Mouse (Mus musculus) intestine, embryonic 14.5 days (tissue): ENCODE measurements around the gene Trappc3l. TPM values are rescaled to one million over a fixed set of nuclear protein-coding genes. Genes with fewer than 3 reads are reported as not detected.

Experiments used
- ATAC-seq: fragments of 200-750 bp; cut with Nextera tagmentation; replicated peaks from 2 replicates; pipeline ENCODE4 v1.8.0; 2017; ENCODE audit warnings: low read depth, moderate number of reproducible peaks, moderate TSS enrichment, moderate library complexity; ENCODE audit not compliant: low FRiP score, low TSS enrichment
- DNase-seq: peaks from one replicate; pipeline ENCODE4 v3.0.0-alpha.2; 2018; ENCODE audit warnings: low spot score
- H3K27ac ChIP-seq: fragments of 300-500 bp; sonication (generic); 2 replicates; pipeline ENCODE4 v1.5.1; 2014; ENCODE audit warnings: low read depth, mild to moderate bottlenecking, control low read depth
- H3K27me3 ChIP-seq: fragments of 300-500 bp; sonication (generic); replicated peaks from 2 replicates; pipeline ENCODE4 v1.6.1; 2014; ENCODE audit warnings: low read length, control low read depth; ENCODE audit not compliant: control insufficient read depth, insufficient read depth
- H3K36me3 ChIP-seq: fragments of 300-500 bp; sonication (generic); 2 replicates; pipeline ENCODE4 v1.6.1; 2014; ENCODE audit warnings: low read length, control low read depth; ENCODE audit not compliant: control insufficient read depth, insufficient read depth
- H3K4me1 ChIP-seq: fragments of 300-500 bp; sonication (generic); replicated peaks from 2 replicates; pipeline ENCODE4 v1.6.1; 2014; ENCODE audit warnings: low read length, control low read depth, mixed read lengths; ENCODE audit not compliant: control insufficient read depth, insufficient read depth
- H3K4me2 ChIP-seq: fragments of 300-500 bp; sonication (generic); 2 replicates; pipeline ENCODE4 v1.6.1; 2014; ENCODE audit warnings: low read length
- H3K4me3 ChIP-seq: fragments of 300-500 bp; sonication (generic); 2 replicates; pipeline ENCODE4 v1.5.1; 2014; ENCODE audit warnings: low read depth, low read length, control low read depth, mixed read lengths
- H3K9ac ChIP-seq: fragments of 300-500 bp; sonication (generic); 2 replicates; pipeline ENCODE4 v1.6.1; 2014; ENCODE audit warnings: mild to moderate bottlenecking, low read length
- H3K9me3 ChIP-seq: fragments of 300-500 bp; sonication (generic); 2 replicates; pipeline ENCODE4 v1.6.1; 2016; ENCODE audit warnings: low read length, control low read depth; ENCODE audit not compliant: control insufficient read depth
- WGBS: fragments of 180-500 bp; shearing (Covaris S2); extraction: QIAGEN DNeasy Blood & Tissue Kit; methylation state at CpG from one replicate; pipeline ENCODE4 v1.1.7; 2014; 5-methylcytosine and 5-hydroxymethylcytosine counted together
- polyA plus RNA-seq: library from polyadenylated mRNA; unstranded; fragments of >200 nt; fragmentation: Nextera tagmentation; extraction: Ambion mirVana; gene quantifications from 2 replicates; pipeline ENCODE4 v1.2.1, GENCODE M21; 2014

Trappc3l gene
- polyA plus RNA-seq, 1 experiment from 2014 or later = not detected

DNA sequence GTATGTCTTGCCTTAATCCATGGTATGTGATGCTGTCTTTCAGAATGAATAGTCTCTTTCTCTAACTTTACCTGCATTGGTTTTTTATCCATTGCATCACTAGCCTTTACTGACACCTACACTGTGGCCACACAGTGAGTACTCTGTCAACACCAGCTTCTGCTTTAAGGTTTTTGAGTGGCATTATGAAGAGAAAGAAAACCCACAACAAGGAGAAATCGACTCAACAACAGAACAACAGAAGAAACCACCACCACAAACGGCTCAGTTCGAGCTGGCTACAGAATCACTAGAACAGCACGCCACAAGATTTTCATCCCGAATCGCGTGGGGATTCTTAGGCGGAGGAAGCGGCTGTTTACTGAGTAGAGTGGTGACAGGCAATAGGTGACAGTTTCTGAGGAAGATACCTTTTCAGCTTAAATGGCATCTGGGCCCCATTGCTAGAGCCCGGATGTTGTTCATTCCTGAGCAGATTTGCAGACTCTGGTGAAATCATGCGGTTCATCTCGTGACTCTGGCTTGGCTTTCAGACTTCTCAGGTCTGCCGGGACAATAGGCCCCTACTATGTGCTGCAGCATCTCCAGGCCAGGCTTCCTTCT is 73.6 kb downstream of the Trappc3l start:
- DNase-seq (no peak), ATAC-seq (no peak)
- 83% methylated on average over 13 of the region's 13 CpGs for WGBS
- Histone ChIP-seq H3K9me3 (no peaks in the 10 kb centered on the region), H3K9ac (no peak overlapping the region), H3K4me1 (no peaks in the 10 kb centered on the region), H3K4me2 (no peak overlapping the region), H3K4me3 (no peak overlapping the region), H3K36me3 (no peaks in the 10 kb centered on the region), H3K27ac (no peak overlapping the region), H3K27me3 (no peaks in the 10 kb centered on the region)

DNA sequence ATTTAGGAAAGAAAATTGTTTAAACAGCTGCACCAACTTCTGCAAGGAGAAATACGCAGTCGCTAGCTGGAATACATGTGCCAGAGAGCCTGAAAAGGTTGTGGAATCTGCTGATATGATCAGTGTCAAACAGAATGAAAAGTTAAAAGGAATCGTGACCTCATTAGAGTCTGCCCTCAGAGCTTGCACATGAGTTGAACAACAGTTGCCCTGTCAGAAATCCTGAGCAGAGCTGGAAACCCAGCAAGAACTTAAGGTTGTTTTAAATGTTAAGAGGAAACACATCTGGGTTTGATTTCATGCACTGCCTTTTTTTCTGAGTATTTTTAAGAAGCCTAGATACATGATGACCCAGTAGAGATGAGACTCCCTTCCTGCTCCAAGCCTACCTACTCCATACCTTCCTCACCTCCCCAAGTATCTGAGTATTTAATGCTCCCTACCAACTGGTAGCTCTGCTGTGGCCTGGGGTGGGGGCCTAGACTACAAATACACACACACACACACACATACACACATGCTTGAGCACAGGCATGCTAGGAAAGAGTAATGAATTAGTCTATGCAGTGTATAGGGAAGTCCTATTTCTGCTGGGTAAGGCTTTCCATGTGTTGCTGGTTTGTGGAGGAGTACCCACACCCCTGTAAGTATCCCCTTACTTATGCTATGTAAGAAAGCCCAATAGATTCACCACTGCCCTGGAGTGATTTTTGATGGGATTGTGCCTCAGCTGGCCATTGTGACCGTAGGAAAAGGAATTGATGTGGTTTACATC is 74.8 kb downstream of the Trappc3l start:
- no peak for DNase-seq
- no peak for ATAC-seq
- no peaks in the 10 kb centered on the region for H3K4me1 ChIP-seq
- H3K9me3 ChIP-seq = no peaks in the 10 kb centered on the region
- H3K4me2 ChIP-seq = no peak overlapping the region
- H3K27me3 ChIP-seq = no peaks in the 10 kb centered on the region
- no peak overlapping the region for H3K9ac ChIP-seq
- H3K4me3 ChIP-seq = no peak overlapping the region
- no peak overlapping the region for H3K27ac ChIP-seq
- 68% methylated on average over 4 of the region's 4 CpGs for WGBS
- no peaks in the 10 kb centered on the region for H3K36me3 ChIP-seq

DNA sequence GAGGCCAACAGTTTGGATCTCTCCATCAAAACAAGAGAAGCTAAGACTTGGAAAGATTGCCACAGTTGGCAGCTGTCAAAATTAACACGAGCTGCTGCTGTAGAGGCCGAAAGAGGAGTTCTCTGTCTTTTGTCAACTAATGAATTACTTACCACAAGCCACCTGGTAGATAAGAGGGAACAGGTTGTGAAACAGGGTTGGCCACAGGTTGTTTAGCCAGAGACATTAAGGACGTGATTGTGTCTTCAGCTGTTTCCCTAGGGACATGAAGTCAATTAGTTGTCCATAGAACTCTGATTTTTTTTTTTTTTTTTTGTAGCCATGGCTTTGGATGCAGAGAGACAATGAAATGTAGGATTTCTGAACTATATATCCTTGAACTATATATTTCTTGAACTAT is 79.7 kb downstream of the Trappc3l start:
- Histone ChIP-seq H3K4me1 (no peaks in the 10 kb centered on the region), H3K27ac (no peak overlapping the region), H3K27me3 (no peaks in the 10 kb centered on the region), H3K4me3 (no peak overlapping the region), H3K36me3 (no peaks in the 10 kb centered on the region), H3K9ac (no peak overlapping the region), H3K9me3 (no peaks in the 10 kb centered on the region), H3K4me2 (no peak overlapping the region)
- ATAC-seq (no peak), DNase-seq (no peak)
- 42% methylated on average over 3 of the region's 3 CpGs for WGBS

DNA sequence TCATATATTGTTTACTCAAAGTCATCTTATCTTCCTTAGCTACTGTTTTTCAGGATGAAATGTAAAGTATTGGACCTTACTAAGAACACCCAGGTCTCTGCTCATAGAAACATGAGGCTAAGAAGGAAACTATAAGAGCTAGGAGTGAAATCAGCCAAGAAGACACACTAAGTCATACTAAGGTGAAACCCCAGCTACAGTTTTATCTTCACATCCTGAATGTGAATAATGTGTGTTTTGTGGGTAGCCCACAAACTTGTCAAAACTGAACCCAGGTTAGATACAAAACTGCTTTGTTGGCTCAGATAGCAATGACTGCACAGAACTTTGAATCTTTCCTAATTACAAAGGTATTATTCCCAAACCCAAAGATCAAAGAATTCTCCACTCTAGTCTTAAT is 80.4 kb downstream of the Trappc3l start:
- no peak for ATAC-seq
- H3K4me3 ChIP-seq = no peak overlapping the region
- H3K27me3 ChIP-seq = no peaks in the 10 kb centered on the region
- no peaks in the 10 kb centered on the region for H3K4me1 ChIP-seq
- no peak for DNase-seq
- H3K9me3 ChIP-seq = no peaks in the 10 kb centered on the region
- no peak overlapping the region for H3K4me2 ChIP-seq
- no peak overlapping the region for H3K27ac ChIP-seq
- H3K36me3 ChIP-seq = no peaks in the 10 kb centered on the region
- H3K9ac ChIP-seq = no peak overlapping the region

DNA sequence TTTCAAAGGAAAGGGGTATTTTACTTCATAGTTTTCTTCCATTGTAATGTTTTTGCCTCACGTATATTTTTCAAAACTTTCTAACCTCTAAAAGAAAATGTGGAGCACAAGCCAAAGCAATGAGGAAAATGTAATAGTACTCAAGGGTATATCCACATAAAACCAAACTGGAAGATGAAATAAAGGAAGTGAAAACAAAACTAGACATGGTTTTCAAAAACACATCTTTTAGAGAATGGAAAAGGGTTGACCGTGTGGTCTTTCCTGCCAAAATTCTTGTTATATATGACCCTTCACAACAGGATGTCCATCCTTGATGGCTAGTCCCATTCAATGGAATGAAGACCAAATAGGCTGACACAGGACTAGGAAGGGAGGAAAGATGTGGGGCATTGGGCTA is 81.0 kb downstream of the Trappc3l start:
- DNase-seq (no peak), ATAC-seq (no peak)
- no peak overlapping the region for H3K27ac ChIP-seq
- H3K27me3 ChIP-seq = no peaks in the 10 kb centered on the region
- H3K9me3 ChIP-seq = no peaks in the 10 kb centered on the region
- WGBS = 90% methylated on average over 2 of the region's 2 CpGs
- no peaks in the 10 kb centered on the region for H3K36me3 ChIP-seq
- no peak overlapping the region for H3K4me2 ChIP-seq
- no peaks in the 10 kb centered on the region for H3K4me1 ChIP-seq
- H3K9ac ChIP-seq = no peak overlapping the region
- no peak overlapping the region for H3K4me3 ChIP-seq

DNA sequence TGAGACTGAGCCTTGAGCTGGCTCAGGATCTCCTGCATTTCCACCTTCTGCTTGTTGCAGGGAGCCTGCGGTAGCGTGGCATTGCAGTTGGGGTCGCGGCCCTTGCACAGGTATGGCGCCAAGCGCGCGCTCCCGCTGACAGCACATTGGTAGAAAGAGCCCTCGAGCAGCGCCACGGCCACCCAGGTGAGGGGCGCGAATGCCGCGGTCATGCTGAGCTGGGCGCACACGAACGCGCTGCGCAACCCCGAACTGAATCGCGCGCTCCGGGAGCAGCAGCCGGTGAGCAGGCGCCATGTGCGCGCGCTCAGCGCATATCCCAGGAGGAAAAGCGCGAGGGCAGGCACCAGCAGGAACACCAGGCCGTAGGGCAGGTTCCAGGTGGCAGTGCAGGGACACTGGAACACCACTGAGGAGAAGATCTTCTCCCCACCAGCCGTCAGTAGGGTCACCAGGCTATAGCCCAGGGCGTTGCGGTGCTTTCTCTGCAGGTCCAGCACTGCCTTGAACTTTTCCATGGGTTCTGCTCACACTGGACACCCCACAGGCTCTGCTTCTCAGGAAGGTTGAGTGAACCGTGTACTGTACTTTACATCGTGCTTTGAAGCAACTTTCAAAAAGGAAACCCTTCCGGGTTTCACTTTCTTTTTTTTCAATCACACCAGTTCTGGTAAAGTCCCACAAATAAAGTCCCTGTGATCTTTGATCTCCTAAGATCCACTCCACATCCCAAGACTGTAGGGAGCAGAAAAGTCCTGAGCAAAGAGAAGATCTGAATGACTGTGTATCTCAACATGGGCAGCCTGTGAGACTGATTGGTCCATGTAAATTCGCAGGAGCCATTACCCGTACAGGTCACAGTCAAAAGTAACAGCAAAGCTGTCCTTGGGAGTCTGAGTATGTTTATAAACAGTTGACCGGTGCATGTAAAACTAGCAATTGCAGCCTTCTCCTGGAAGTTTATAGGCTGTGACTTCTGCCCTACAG is 90.3 kb downstream of the Trappc3l start, which contains the start of gene Calhm6:
TSS of gene Calhm6 (minus strand) at position 593 of the 987 bp plus-strand sequence.
- Histone ChIP-seq H3K4me3 (peak within 1 kb of the TSS; percentile 53), H3K4me2 (peak within 1 kb of the TSS; percentile 78), H3K27me3 (no peaks in the 10 kb centered on the region), H3K9ac (peak within 1 kb of the TSS; percentile 37; the same call in 1 of the 2 replicates), H3K4me1 (no peaks in the 10 kb centered on the region; the same call in 1 of the 2 replicates), H3K27ac (no peak within 1 kb of the TSS), H3K36me3 (no peaks in the 10 kb centered on the region), H3K9me3 (no peaks in the 10 kb centered on the region)
- DNase-seq = peak; percentile 77
- peak; percentile 77 for ATAC-seq
- WGBS = 17% methylated on average over 44 of the region's 44 CpGs

DNA sequence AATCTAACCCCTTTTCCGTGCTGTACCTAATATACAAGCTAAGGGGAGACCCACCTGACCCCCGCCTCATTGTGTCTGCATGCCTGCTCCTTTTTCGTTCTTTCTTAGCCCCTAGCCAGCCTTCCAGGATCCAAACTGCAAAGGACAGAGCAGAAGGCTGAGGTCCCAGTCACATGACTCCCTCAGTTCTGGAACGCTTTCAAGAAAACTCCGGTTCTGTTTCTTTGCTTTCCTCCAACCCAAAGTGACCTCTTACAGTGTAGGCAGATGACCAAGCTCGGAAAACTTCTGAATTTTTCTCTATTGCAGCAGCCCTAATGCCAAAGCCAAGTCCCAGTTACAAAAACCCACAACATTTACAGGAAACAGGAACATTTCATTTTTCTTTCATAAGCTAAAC is 91.0 kb downstream of the Trappc3l start:
- Histone ChIP-seq H3K4me2 (no peak overlapping the region), H3K9me3 (no peaks in the 10 kb centered on the region), H3K36me3 (no peaks in the 10 kb centered on the region), H3K27me3 (no peaks in the 10 kb centered on the region), H3K4me3 (no peak overlapping the region), H3K9ac (no peak overlapping the region), H3K27ac (no peak overlapping the region), H3K4me1 (no peaks in the 10 kb centered on the region; the same call in 1 of the 2 replicates)
- DNase-seq (no peak), ATAC-seq (no peak)
- WGBS = 81% methylated on average over 6 of the region's 6 CpGs

DNA sequence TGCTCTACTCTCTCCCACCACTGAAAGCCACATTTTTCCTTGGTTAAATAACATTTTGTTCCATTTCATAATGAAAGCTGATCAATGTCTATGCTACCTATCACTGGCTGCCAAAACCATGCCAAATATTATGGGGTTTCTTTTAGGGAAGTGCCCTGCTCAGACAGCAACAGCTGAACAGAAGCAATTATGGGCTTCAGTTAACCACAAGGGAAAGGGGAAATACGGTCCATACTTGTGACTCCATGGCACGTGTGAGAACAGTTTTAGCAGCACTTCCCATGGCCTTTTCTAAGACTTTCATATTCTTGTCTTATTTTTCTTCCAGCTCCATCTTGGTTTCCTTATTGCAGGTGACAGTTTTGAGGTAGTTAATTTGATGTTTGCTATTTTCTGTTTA is 94.0 kb downstream of the Trappc3l start:
- no peaks in the 10 kb centered on the region for H3K9me3 ChIP-seq
- H3K27me3 ChIP-seq = no peaks in the 10 kb centered on the region
- ATAC-seq = no peak
- H3K36me3 ChIP-seq = no peaks in the 10 kb centered on the region
- H3K4me1 ChIP-seq = no peaks in the 10 kb centered on the region; the same call in 1 of the 2 replicates
- no peak for DNase-seq
- no peak overlapping the region for H3K4me2 ChIP-seq
- H3K27ac ChIP-seq = no peak overlapping the region
- H3K9ac ChIP-seq = no peak overlapping the region
- H3K4me3 ChIP-seq = no peak overlapping the region
- 78% methylated on average over 2 of the region's 2 CpGs for WGBS
